24 mouse cellular contexts compared by ENCODE assay signal in genomic region chr8:123633801-123634200, GRCm38 (mm10). TPM values are rescaled to one million over a fixed set of nuclear protein-coding genes. Genes with fewer than 3 reads are reported as not detected.
DNase-seq lines count a peak whose midpoint lies in the region; ATAC-seq and TF ChIP-seq lines count a peak whose summit lies in the region.
"Had no signal": no experiment of that assay in that cellular context is flagged by ENCODE, and none has a peak within 500 bp of the region (broad histone marks: within the 10 kb centered on the region; RNA-seq: fewer than 3 reads in every experiment).

No protein-coding gene starts in this region.

- H3K79me2 ChIP-seq in MEL (ENCODE audit: control insufficient read depth, insufficient read depth, low read length, poor library complexity), result no peaks in the 10 kb centered on the region

- peak overlapping the region; percentile 61 for H3K27ac ChIP-seq in heart, embryonic 13.5 days (replicated peaks)
- no peak overlapping the region for H3K27ac ChIP-seq in limb, embryonic 14.5 days (replicated peaks; ENCODE audit: low read depth, low read length)
- H3K27ac ChIP-seq in limb, embryonic 10.5 days, result no peak overlapping the region
- H3K27ac ChIP-seq in MEL (ENCODE audit: control insufficient read depth, low read depth, low read length), result peak overlapping the region; percentile 73
- peak overlapping the region; percentile 92 for H3K27ac ChIP-seq in embryonic fibroblast, embryonic 13.5 days (ENCODE audit: insufficient read depth, low read length)
- H3K27ac ChIP-seq: hindbrain, embryonic 10.5 days; hindbrain, postnatal 0 days; liver, embryonic 12.5 days; macrophage; midbrain, embryonic 10.5 days; neural tube, embryonic 12.5 days had no signal

- WGBS in heart, embryonic 13.5 days, result 47% methylated on average over 7 of the region's 7 CpGs
- 50% methylated on average over 7 of the region's 7 CpGs for WGBS in limb, embryonic 14.5 days
- WGBS in limb, embryonic 10.5 days, result 72% methylated on average over 7 of the region's 7 CpGs

- H3K27me3 ChIP-seq in heart, embryonic 13.5 days (replicated peaks), result peaks cover 18% of the 10 kb centered on the region
- H3K27me3 ChIP-seq in limb, embryonic 14.5 days (ENCODE audit: control insufficient read depth, insufficient read depth, low read length), result no peaks in the 10 kb centered on the region
- H3K27me3 ChIP-seq in limb, embryonic 10.5 days (ENCODE audit: low read depth, poor library complexity, severe bottlenecking), result peaks cover 8% of the 10 kb centered on the region
- no peaks in the 10 kb centered on the region for H3K27me3 ChIP-seq in MEL (ENCODE audit: control insufficient read depth in 1 of 2, insufficient read depth in 2 of 2, low read length in 2 of 2)

- peaks cover 20% of the 10 kb centered on the region for H3K4me1 ChIP-seq in heart, embryonic 13.5 days
- 0 out of 2 replicates have a peak, but pooled peaks cover 4% of the 10 kb centered on the region for H3K4me1 ChIP-seq in limb, embryonic 14.5 days (ENCODE audit: control insufficient read depth, insufficient read depth, low read length)
- H3K4me1 ChIP-seq in limb, embryonic 10.5 days, result peaks cover 20% of the 10 kb centered on the region
- peaks cover 10 to 17% of the 10 kb centered on the region in 2 experiments; a peak in 3 of 4 replicates for H3K4me1 ChIP-seq in MEL (ENCODE audit: control insufficient read depth in 1 of 2, insufficient read depth in 2 of 2, low read length in 2 of 2)
- H3K4me1 ChIP-seq in embryonic fibroblast, embryonic 13.5 days (ENCODE audit: control insufficient read depth, insufficient read depth, low read length), result peaks cover 12% of the 10 kb centered on the region

- no peak overlapping the region for H3K4me3 ChIP-seq in heart, embryonic 13.5 days
- no peak overlapping the region for H3K4me3 ChIP-seq in limb, embryonic 14.5 days (replicated peaks; ENCODE audit: low read length)
- no peak overlapping the region for H3K4me3 ChIP-seq in limb, embryonic 10.5 days
- H3K4me3 ChIP-seq in MEL (ENCODE audit: control insufficient read depth in 1 of 2, insufficient read depth in 1 of 2, low read depth in 2 of 2, low read length in 2 of 2), result no peak overlapping the region
- H3K4me3 ChIP-seq in embryonic fibroblast, embryonic 13.5 days (ENCODE audit: insufficient read depth, low read length), result no peak overlapping the region
- H3K4me3 ChIP-seq: hindbrain, embryonic 10.5 days; liver, embryonic 12.5 days; midbrain, embryonic 10.5 days; neural tube, embryonic 12.5 days had no signal

- no peak for TF ChIP-seq RAD21 in MEL (IDR thresholded peaks at IDR 0.05; ENCODE audit: low read depth, low read length)

- no peak for TF ChIP-seq POLR2A in limb, embryonic 14.5 days (IDR thresholded peaks at IDR 0.05; ENCODE audit: borderline replicate concordance, extremely low read depth, insufficient read depth, insufficient read length)
- TF ChIP-seq POLR2A in MEL (IDR thresholded peaks at IDR 0.05; ENCODE audit: control insufficient read depth in 1 of 2, insufficient read depth in 1 of 2, low read depth in 1 of 2, low read length in 2 of 2, poor library complexity in 1 of 2), result no peak
- TF ChIP-seq POLR2A in embryonic fibroblast, embryonic 13.5 days (IDR thresholded peaks at IDR 0.05; ENCODE audit: low read depth, low read length), result no peak

- intact Hi-C loops in heart, postnatal 36 days (cut with DNase I), result no loop called here

- ATAC-seq in heart, embryonic 13.5 days (ENCODE audit: extremely low read depth, insufficient number of reproducible peaks, low FRiP score, low TSS enrichment), result no peak
- no peak for ATAC-seq in limb, embryonic 14.5 days (ENCODE audit: low FRiP score, low read depth)
- ATAC-seq: forebrain, embryonic 14.5 days; hindbrain, postnatal 0 days; liver, embryonic 12.5 days had no signal

- H3K9me3 ChIP-seq in heart, embryonic 13.5 days, result no peaks in the 10 kb centered on the region
- H3K9me3 ChIP-seq in limb, embryonic 14.5 days (ENCODE audit: control insufficient read depth, low read length), result no peaks in the 10 kb centered on the region
- H3K9me3 ChIP-seq in limb, embryonic 10.5 days (replicated peaks), result no peaks in the 10 kb centered on the region
- no peaks in the 10 kb centered on the region for H3K9me3 ChIP-seq in MEL (replicated peaks; ENCODE audit: insufficient read depth, low read length)
- H3K9me3 ChIP-seq: hindbrain, embryonic 10.5 days; liver, embryonic 12.5 days; midbrain, embryonic 10.5 days; neural tube, embryonic 12.5 days had no signal

- no peak for TF ChIP-seq EP300 in MEL (IDR thresholded peaks at IDR 0.05; ENCODE audit: low read depth in 1 of 2, low read length in 2 of 2)

- no peak overlapping the region for H3K4me2 ChIP-seq in heart, embryonic 13.5 days
- no peak overlapping the region for H3K4me2 ChIP-seq in limb, embryonic 14.5 days (replicated peaks; ENCODE audit: low read depth, low read length, severe bottlenecking)
- H3K4me2 ChIP-seq: liver, embryonic 12.5 days; lung, embryonic 14.5 days; neural tube, embryonic 12.5 days had no signal

- no peak for TF ChIP-seq CTCF in MEL (IDR thresholded peaks at IDR 0.05 in 2 of 3, conservative IDR thresholded peaks at IDR 0.05 in 1 of 3; ENCODE audit: control insufficient read depth in 1 of 3, insufficient read depth in 1 of 3, low read depth in 2 of 3, low read length in 3 of 3, poor library complexity in 1 of 3, severe bottlenecking in 1 of 3)
- no peak for TF ChIP-seq CTCF in embryonic fibroblast, embryonic 13.5 days (IDR thresholded peaks at IDR 0.05; ENCODE audit: borderline replicate concordance, insufficient read depth, low read length)

- no peaks in the 10 kb centered on the region for H3K36me3 ChIP-seq in heart, embryonic 13.5 days
- no peaks in the 10 kb centered on the region for H3K36me3 ChIP-seq in limb, embryonic 14.5 days (ENCODE audit: control insufficient read depth, insufficient read depth, low read length)
- no peaks in the 10 kb centered on the region for H3K36me3 ChIP-seq in limb, embryonic 10.5 days
- peaks cover 0 to 10% of the 10 kb centered on the region in 2 experiments; a peak in 2 of 4 replicates for H3K36me3 ChIP-seq in MEL (ENCODE audit: control insufficient read depth in 1 of 2, insufficient read depth in 2 of 2, low read length in 2 of 2)
- H3K36me3 ChIP-seq: hindbrain, embryonic 10.5 days; liver, embryonic 12.5 days; midbrain, embryonic 10.5 days; neural tube, embryonic 12.5 days had no signal

- no peak for DNase-seq in heart, postnatal 36 days
- DNase-seq in limb, embryonic 14.5 days (ENCODE audit: low spot score), result peak; percentile 8
- DNase-seq in limb, embryonic 10.5 days (ENCODE audit: low spot score), result no peak
- peak; percentile 6 for DNase-seq in MEL (ENCODE audit: low read depth, low spot score)
- DNase-seq in testis, postnatal 10 days (ENCODE audit: low spot score), result no peak
- DNase-seq: adrenal gland, postnatal 14 days; cerebellum, adult 11 months; cerebellum, postnatal 10 days; embryo, embryonic 11 days; gastrocnemius, postnatal 36 days; kidney, adult 2 months; left cerebral cortex, postnatal 4 days; lung, embryonic 14.5 days; right cerebral cortex, adult 18-20 months; thymus, postnatal 36 days had no signal

- H3K9ac ChIP-seq in heart, embryonic 13.5 days, result no peak overlapping the region
- H3K9ac ChIP-seq in limb, embryonic 14.5 days (ENCODE audit: low read depth, low read length, severe bottlenecking), result no peak overlapping the region
- H3K9ac ChIP-seq in MEL (ENCODE audit: control insufficient read depth, low read depth, low read length, poor library complexity, severe bottlenecking), result peak overlapping the region; percentile 35
- H3K9ac ChIP-seq: liver, embryonic 12.5 days; lung, embryonic 14.5 days; neural tube, embryonic 12.5 days had no signal

TF ChIP-seq in MEL, 35 proteins besides CTCF, POLR2A, EP300 and RAD21:
- TF ChIP-seq SMC3 (IDR thresholded peaks at IDR 0.05; ENCODE audit: low read depth, low read length) (no peak), MAZ (IDR thresholded peaks at IDR 0.05; ENCODE audit: low read depth, low read length) (no peak), CHD2 (IDR thresholded peaks at IDR 0.05; ENCODE audit: low read length) (no peak), HCFC1 (IDR thresholded peaks at IDR 0.05; ENCODE audit: low read depth, low read length) (no peak), ELF1 (IDR thresholded peaks at IDR 0.05; ENCODE audit: low read depth, low read length) (no peak), MEF2A (IDR thresholded peaks at IDR 0.05; ENCODE audit: extremely low read depth, insufficient replicate concordance, low read depth, low read length, poor library complexity, severe bottlenecking) (no peak), ETS1 (IDR thresholded peaks at IDR 0.05; ENCODE audit: low read depth, low read length) (no peak), UBTF (IDR thresholded peaks at IDR 0.05; ENCODE audit: borderline replicate concordance, insufficient read depth, low read depth, low read length) (no peak), E2F4 (IDR thresholded peaks at IDR 0.05; ENCODE audit: borderline replicate concordance, low read depth, low read length) (no peak), CHD1 (IDR thresholded peaks at IDR 0.05; ENCODE audit: low read depth, low read length) (no peak), USF1 (IDR thresholded peaks at IDR 0.05; ENCODE audit: low read depth, low read length) (no peak), KAT2A (conservative IDR thresholded peaks at IDR 0.05; ENCODE audit: low read depth, low read length) (no peak), NELFE (IDR thresholded peaks at IDR 0.05; ENCODE audit: low read depth, low read length) (no peak)

RNA-seq across cellular contexts. Expression of gene Rhou, which starts 19.9 kb away (rescaled TPM):
- 7.1 and 8.3 TPM in 2 replicates for polyA plus RNA-seq in heart, embryonic 13.5 days (2015; fragmentation: Nextera tagmentation; extraction: Ambion mirVana)
- 1 to 10 TPM; 6.6 to 8.3 TPM for total RNA-seq in heart, postnatal 36 days (2021)
- 20.3 and 21.2 TPM in 2 replicates for polyA plus RNA-seq in limb, embryonic 14.5 days (2012; rRNA removed)
- polyA plus RNA-seq in limb, embryonic 14.5 days (2014; fragmentation: Nextera tagmentation; extraction: Ambion mirVana), result 11.0 and 12.9 TPM in 2 replicates
- 6.7 and 7.3 TPM in 2 replicates for polyA plus RNA-seq in limb, embryonic 10.5 days (2016; fragmentation: Nextera tagmentation; extraction: Ambion mirVana)
- not detected in 2 replicates for total RNA-seq in MEL (2012; rRNA removed)
- polyA plus RNA-seq in MEL (2012; ENCODE audit: insufficient read depth in 1 of 2, insufficient read length in 2 of 2, low read depth in 1 of 2, low replicate concordance in 2 of 2, missing spikeins in 1 of 2), result not detected
- polyA plus RNA-seq in embryonic fibroblast, embryonic 13.5 days (2011; ENCODE audit: insufficient read length, low read depth, missing spikeins), result 19.5 and 20.0 TPM in 2 replicates

Comparison
In these comparisons a context has a peak if more than half of its experiments do, and no peak if none do; other contexts are left out.
1. DNase-seq: peak in limb, embryonic 14.5 days (single experiment) and MEL (single experiment); none in heart, postnatal 36 days (0 of 2), limb, embryonic 10.5 days (single experiment) and testis, postnatal 10 days (single experiment).
2. H3K27ac ChIP-seq: peak in heart, embryonic 13.5 days (single experiment), MEL (single experiment) and embryonic fibroblast, embryonic 13.5 days (single experiment); none in limb, embryonic 14.5 days (single experiment) and limb, embryonic 10.5 days (single experiment).